Mouse (Mus musculus): ENCODE data around the gene Zc2hc1b. TPM values are rescaled to one million over a fixed set of nuclear protein-coding genes. Genes with fewer than 3 reads are reported as not detected.

Gene Zc2hc1b
- polyA plus RNA-seq, 1 experiment from 2014 or later = not detected

GRCm38 (mm10) chr10:13168461-13168860, 9.4 kb downstream of the Zc2hc1b start:
- H3K36me3 ChIP-seq = no peaks in the 10 kb centered on the region
- no peak overlapping the region for H3K27ac ChIP-seq (replicated peaks)
- no peak overlapping the region for H3K4me3 ChIP-seq
- no peaks in the 10 kb centered on the region for H3K27me3 ChIP-seq
- H3K4me2 ChIP-seq (replicated peaks) = no peak overlapping the region
- H3K4me1 ChIP-seq = peaks cover 28% of the 10 kb centered on the region
- no peak overlapping the region for H3K9ac ChIP-seq (replicated peaks)
- no peak for ATAC-seq (replicated peaks)
- WGBS = 89% methylated on average over 5 of the region's 5 CpGs
- H3K9me3 ChIP-seq = no peaks in the 10 kb centered on the region

GRCm38 (mm10) chr10:13162031-13162430, 15.8 kb downstream of the Zc2hc1b start:
- ATAC-seq (replicated peaks) = no peak
- Histone ChIP-seq H3K36me3 (no peaks in the 10 kb centered on the region), H3K4me1 (no peaks in the 10 kb centered on the region), H3K9me3 (no peaks in the 10 kb centered on the region), H3K4me3 (no peak overlapping the region), H3K9ac (replicated peaks) (no peak overlapping the region), H3K27me3 (no peaks in the 10 kb centered on the region), H3K27ac (replicated peaks) (no peak overlapping the region), H3K4me2 (replicated peaks) (no peak overlapping the region)
- WGBS = 86% methylated on average over 4 of the region's 4 CpGs

- H3K27me3 ChIP-seq = no peaks in the 10 kb centered on the region
- no peaks in the 10 kb centered on the region for H3K36me3 ChIP-seq
- no peak for ATAC-seq (replicated peaks)
- H3K27ac ChIP-seq (replicated peaks) = no peak overlapping the region
- H3K4me3 ChIP-seq = no peak overlapping the region
- WGBS = 91% methylated on average over 4 of the region's 4 CpGs
- no peak overlapping the region for H3K9ac ChIP-seq (replicated peaks)
- H3K4me2 ChIP-seq (replicated peaks) = no peak overlapping the region
- no peaks in the 10 kb centered on the region for H3K9me3 ChIP-seq
- no peaks in the 10 kb centered on the region for H3K4me1 ChIP-seq
Measured at GRCm38 (mm10) chr10:13160913-13161312, 16.9 kb downstream of the Zc2hc1b start.

GRCm38 (mm10) chr10:13155377-13155776, 22.4 kb downstream of the Zc2hc1b start:
- no peak for ATAC-seq (replicated peaks)
- no peaks in the 10 kb centered on the region for H3K27me3 ChIP-seq
- H3K27ac ChIP-seq (replicated peaks) = no peak overlapping the region
- no peaks in the 10 kb centered on the region for H3K4me1 ChIP-seq
- no peak overlapping the region for H3K9ac ChIP-seq (replicated peaks)
- no peak overlapping the region for H3K4me2 ChIP-seq (replicated peaks)
- 36% methylated on average over 5 of the region's 5 CpGs for WGBS
- no peak overlapping the region for H3K4me3 ChIP-seq
- no peaks in the 10 kb centered on the region for H3K36me3 ChIP-seq
- no peaks in the 10 kb centered on the region for H3K9me3 ChIP-seq

- no peaks in the 10 kb centered on the region for H3K36me3 ChIP-seq
- no peak overlapping the region for H3K4me2 ChIP-seq (replicated peaks)
- H3K9me3 ChIP-seq = no peaks in the 10 kb centered on the region
- ATAC-seq (replicated peaks) = no peak
- no peaks in the 10 kb centered on the region for H3K4me1 ChIP-seq
- H3K4me3 ChIP-seq = no peak overlapping the region
- 90% methylated on average over 4 of the region's 4 CpGs for WGBS
- no peak overlapping the region for H3K9ac ChIP-seq (replicated peaks)
- no peaks in the 10 kb centered on the region for H3K27me3 ChIP-seq
- no peak overlapping the region for H3K27ac ChIP-seq (replicated peaks)
Measured at GRCm38 (mm10) chr10:13152811-13153364, 24.9 kb downstream of the Zc2hc1b start.

- ATAC-seq (replicated peaks) = 0 out of 2 replicates have a peak, but pooled peaks have one; percentile 23
- Histone ChIP-seq H3K4me2 (replicated peaks) (no peak overlapping the region), H3K9me3 (no peaks in the 10 kb centered on the region), H3K27me3 (no peaks in the 10 kb centered on the region), H3K4me3 (no peak overlapping the region), H3K4me1 (no peaks in the 10 kb centered on the region), H3K27ac (replicated peaks) (no peak overlapping the region), H3K9ac (replicated peaks) (no peak overlapping the region), H3K36me3 (no peaks in the 10 kb centered on the region)
- WGBS = 61% methylated on average over 5 of the region's 5 CpGs
Measured at GRCm38 (mm10) chr10:13151353-13151752, 26.5 kb downstream of the Zc2hc1b start.

GRCm38 (mm10) chr10:13150435-13150834, 27.4 kb downstream of the Zc2hc1b start:
- H3K4me2 ChIP-seq (replicated peaks) = no peak overlapping the region

GRCm38 (mm10) chr10:13140434-13140833, 37.4 kb downstream of the Zc2hc1b start:
- H3K4me3 ChIP-seq = no peak overlapping the region
- no peaks in the 10 kb centered on the region for H3K36me3 ChIP-seq
- no peaks in the 10 kb centered on the region for H3K27me3 ChIP-seq
- H3K9ac ChIP-seq (replicated peaks) = no peak overlapping the region
- H3K27ac ChIP-seq (replicated peaks) = no peak overlapping the region
- 82% methylated on average over 2 of the region's 2 CpGs for WGBS
- no peak overlapping the region for H3K4me2 ChIP-seq (replicated peaks)
- no peaks in the 10 kb centered on the region for H3K4me1 ChIP-seq
- ATAC-seq (replicated peaks) = no peak
- no peaks in the 10 kb centered on the region for H3K9me3 ChIP-seq

More at GRCm38 (mm10) chr10:13150435-13150834, 27.4 kb downstream of the Zc2hc1b start:
- H3K27ac ChIP-seq (replicated peaks) = no peak overlapping the region
- no peak for ATAC-seq (replicated peaks)
- WGBS = 60% methylated on average over 3 of the region's 3 CpGs
- H3K9ac ChIP-seq (replicated peaks) = no peak overlapping the region
- H3K36me3 ChIP-seq = no peaks in the 10 kb centered on the region
- no peaks in the 10 kb centered on the region for H3K9me3 ChIP-seq
- H3K27me3 ChIP-seq = no peaks in the 10 kb centered on the region
- no peak overlapping the region for H3K4me3 ChIP-seq
- no peaks in the 10 kb centered on the region for H3K4me1 ChIP-seq

- no peak for ATAC-seq (replicated peaks)
- no peak overlapping the region for H3K4me3 ChIP-seq
Measured at GRCm38 (mm10) chr10:13137906-13138305, 39.9 kb downstream of the Zc2hc1b start.

GRCm38 (mm10) chr10:13135751-13136150, 42.1 kb downstream of the Zc2hc1b start:
- H3K4me1 ChIP-seq = no peaks in the 10 kb centered on the region
- ATAC-seq (replicated peaks) = no peak
- no peak overlapping the region for H3K4me2 ChIP-seq (replicated peaks)
- H3K27ac ChIP-seq (replicated peaks) = no peak overlapping the region
- no peak overlapping the region for H3K9ac ChIP-seq (replicated peaks)
- WGBS = 96% methylated on average over 7 of the region's 7 CpGs
- no peak overlapping the region for H3K4me3 ChIP-seq
- no peaks in the 10 kb centered on the region for H3K9me3 ChIP-seq
- no peaks in the 10 kb centered on the region for H3K36me3 ChIP-seq
- H3K27me3 ChIP-seq = no peaks in the 10 kb centered on the region

More at GRCm38 (mm10) chr10:13137906-13138305, 39.9 kb downstream of the Zc2hc1b start:
- H3K4me2 ChIP-seq (replicated peaks) = no peak overlapping the region
- no peak overlapping the region for H3K27ac ChIP-seq (replicated peaks)
- no peaks in the 10 kb centered on the region for H3K27me3 ChIP-seq
- 89% methylated on average over 6 of the region's 6 CpGs for WGBS
- H3K9ac ChIP-seq (replicated peaks) = no peak overlapping the region
- no peaks in the 10 kb centered on the region for H3K36me3 ChIP-seq
- no peaks in the 10 kb centered on the region for H3K4me1 ChIP-seq
- H3K9me3 ChIP-seq = no peaks in the 10 kb centered on the region

GRCm38 (mm10) chr10:13135276-13135675, 42.5 kb downstream of the Zc2hc1b start:
- Histone ChIP-seq H3K9ac (replicated peaks) (no peak overlapping the region), H3K9me3 (no peaks in the 10 kb centered on the region), H3K27ac (replicated peaks) (no peak overlapping the region), H3K36me3 (no peaks in the 10 kb centered on the region), H3K4me3 (no peak overlapping the region), H3K4me2 (replicated peaks) (no peak overlapping the region), H3K4me1 (no peaks in the 10 kb centered on the region), H3K27me3 (no peaks in the 10 kb centered on the region)
- ATAC-seq (replicated peaks) = no peak
- whole genome bisulfite sequencing = 96% methylated on average over 7 of the region's 7 CpGs

- Histone ChIP-seq H3K4me1 (no peaks in the 10 kb centered on the region), H3K27ac (replicated peaks) (no peak overlapping the region), H3K4me3 (no peak overlapping the region), H3K4me2 (replicated peaks) (no peak overlapping the region), H3K36me3 (no peaks in the 10 kb centered on the region), H3K9me3 (no peaks in the 10 kb centered on the region), H3K27me3 (no peaks in the 10 kb centered on the region), H3K9ac (replicated peaks) (no peak overlapping the region)
- WGBS = 91% methylated on average over 4 of the region's 4 CpGs
- ATAC-seq (replicated peaks) = no peak
Measured at GRCm38 (mm10) chr10:13133850-13134249, 44.0 kb downstream of the Zc2hc1b start.

- Histone ChIP-seq H3K9ac (replicated peaks) (no peak overlapping the region), H3K4me3 (no peak overlapping the region), H3K36me3 (no peaks in the 10 kb centered on the region), H3K27ac (replicated peaks) (no peak overlapping the region), H3K4me1 (no peaks in the 10 kb centered on the region), H3K9me3 (no peaks in the 10 kb centered on the region), H3K4me2 (replicated peaks) (no peak overlapping the region), H3K27me3 (no peaks in the 10 kb centered on the region)
- ATAC-seq (replicated peaks) = no peak; the same call in 1 of the 2 replicates
- 67% methylated on average over 7 of the region's 7 CpGs for WGBS
Measured at GRCm38 (mm10) chr10:13127946-13128345, 49.9 kb downstream of the Zc2hc1b start.
